Mouse (Mus musculus) urinary bladder, adult 18-20 months (tissue): ENCODE data around the gene Slc24a4.
A peak's percentile ranks its signal among the peaks of the same experiment; 100 is the strongest.
"Not testable (repeated sequence)": the region's sequence is repeated elsewhere in the genome, so short reads cannot be mapped to it uniquely, and the experiment has no call there.

Experiments used
- DNase-seq, 2 experiments: peaks; one replicate each; pipeline ENCODE4 v3.0.0; 2022; ENCODE audit warnings: low spot score in 2 of 2, mixed read lengths in 2 of 2

The Slc24a4 gene

DNA sequence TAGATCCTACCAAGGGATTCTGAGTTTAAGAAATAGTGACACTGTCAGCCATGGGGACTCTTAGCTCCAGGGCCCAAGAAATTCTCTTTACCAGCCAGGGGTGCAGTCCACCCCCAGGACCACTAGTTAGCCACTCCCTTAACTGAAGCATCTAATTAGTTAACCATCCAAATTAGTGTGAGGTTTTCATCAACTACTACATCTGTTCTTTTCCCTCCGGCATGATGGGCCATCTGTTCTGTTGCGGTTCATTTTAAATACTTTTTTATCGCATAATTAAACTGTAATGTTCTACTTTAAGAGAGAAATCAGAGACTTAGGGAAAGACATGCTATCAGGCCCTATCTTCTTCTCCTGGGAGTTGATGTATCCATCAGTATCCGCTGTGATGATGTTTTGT, 121.8 kb downstream of the Slc24a4 start:
- DNase-seq = no peak

DNA sequence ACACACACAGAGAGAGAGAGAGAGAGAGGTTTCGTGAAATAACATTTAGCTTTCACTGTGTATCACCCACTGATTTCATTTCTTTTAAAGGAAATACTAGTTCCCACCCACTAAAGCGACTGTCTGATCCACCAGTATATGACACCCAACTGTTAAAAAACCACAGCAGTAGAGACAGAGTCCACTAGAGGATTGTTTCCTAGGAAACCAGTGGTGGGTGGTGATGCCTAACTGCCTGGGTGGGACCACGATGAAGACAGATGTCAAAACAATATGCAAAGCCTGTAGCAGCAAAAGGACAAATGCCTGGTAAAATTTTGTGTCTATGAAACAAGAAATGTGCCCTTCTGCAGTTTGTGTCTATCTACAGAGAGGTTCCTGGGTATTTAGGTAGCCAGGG, 122.5 kb downstream of the Slc24a4 start:
- DNase-seq = no peak

DNA sequence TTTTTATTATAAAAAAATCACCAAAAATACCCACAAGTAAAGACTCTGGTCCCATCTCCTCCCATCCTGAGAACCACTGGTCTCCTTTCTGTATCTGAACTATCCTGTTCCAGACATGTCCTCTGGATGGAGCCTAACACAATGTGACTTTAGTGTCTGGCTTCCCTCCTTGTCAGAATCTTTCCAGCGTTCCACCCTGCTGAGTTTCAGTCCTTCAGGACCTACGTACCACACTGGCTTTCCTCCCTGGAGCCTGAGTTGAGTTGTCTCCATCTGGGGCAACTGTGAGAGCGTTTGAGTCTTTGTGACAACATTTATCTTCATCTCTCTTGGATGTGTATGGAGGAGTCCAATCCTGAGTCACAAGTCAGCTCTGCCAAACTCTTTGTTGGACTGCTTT, 123.5 kb downstream of the Slc24a4 start:
- DNase-seq = no peak

DNA sequence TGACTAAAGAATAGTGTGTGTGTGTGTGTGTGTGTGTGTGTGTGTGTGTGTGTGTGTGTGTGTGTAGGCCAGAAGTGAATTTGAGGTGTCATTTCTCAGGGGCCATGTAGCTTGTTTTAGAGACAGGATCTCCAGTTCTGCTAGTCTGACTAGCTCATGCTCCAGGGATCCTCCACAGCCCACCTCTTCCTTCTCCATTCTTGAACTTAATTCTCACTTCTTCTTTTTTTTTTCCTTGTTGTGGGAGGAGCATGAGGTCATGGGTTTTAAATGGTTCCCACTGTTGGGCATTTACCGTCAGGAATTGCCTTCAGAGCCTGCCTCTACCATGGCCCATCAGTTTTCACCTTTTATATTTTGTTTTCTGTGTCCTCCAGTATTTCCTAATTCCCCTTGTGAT, 124.0 kb downstream of the Slc24a4 start:
- DNase-seq = no peak

DNA sequence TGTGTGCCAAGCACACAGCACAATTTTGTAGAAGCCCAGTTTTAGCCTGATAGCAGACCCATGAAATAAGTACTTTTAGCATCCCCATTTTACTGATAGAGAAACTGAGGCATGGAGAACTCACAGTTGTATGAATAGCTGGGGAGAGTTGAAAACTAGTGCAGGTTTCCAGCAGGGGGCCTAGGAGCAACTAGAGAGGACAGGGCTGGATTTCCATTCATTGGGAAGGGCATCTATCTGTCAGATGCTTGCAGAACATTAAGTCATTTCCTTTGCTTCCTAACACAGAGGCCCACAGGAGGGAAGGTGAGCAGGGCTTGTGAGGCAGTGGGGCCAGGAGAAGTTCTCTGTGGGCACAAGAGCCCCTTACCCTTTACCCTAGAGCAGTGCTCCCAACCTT, 126.5 kb downstream of the Slc24a4 start:
- no peak for DNase-seq

DNA sequence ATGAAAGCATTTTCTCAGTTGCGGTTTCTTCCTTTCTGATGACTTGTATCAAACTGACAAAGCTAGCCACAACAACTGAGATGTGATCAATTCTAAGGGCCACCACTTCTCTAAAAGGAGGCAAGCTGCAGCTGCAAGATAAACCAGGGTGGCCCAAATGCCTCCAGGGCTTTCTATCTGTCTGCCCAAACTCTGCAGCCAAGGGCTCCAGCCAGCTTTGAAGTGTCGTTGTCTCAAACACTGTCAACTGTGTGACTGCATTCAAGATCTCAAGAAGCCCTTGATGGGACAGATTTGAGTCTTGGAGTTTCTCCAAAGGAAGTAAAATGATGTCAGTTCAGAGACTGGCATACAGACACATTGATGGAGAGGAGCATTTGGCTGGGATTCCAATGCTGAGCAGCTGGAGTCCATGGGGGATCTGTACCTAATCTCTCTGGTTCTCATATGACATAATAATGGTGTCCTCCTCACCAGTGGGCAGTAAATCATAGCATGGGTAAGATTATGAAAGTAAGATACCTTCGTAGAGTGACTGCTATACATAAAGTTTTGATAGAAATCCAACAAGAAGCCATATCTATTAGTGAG, 130.1 kb downstream of the Slc24a4 start:
- DNase-seq = no peak

DNA sequence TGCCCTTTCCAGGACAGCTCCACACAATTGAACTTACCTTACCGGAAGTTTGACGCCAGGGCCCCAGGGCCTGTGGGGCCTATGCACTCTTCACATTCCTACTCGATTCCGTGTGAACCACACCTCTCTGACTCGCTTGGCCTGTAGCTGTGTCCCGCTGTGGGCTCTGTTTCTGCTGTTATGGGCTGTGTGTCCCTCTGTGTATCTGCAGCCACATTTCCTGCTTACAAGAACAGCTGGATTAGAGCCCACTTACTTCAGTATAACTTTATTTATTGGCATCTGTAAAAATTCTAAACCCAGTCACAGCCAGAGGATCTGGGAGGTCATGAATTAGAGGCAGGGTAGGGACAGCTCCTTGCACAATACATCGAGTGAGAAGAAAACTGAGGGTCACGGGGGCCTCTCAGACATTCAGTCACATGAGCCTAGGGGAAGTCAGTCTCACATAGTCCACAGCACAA, 133.4 kb downstream of the Slc24a4 start:
- no peak for DNase-seq

DNA sequence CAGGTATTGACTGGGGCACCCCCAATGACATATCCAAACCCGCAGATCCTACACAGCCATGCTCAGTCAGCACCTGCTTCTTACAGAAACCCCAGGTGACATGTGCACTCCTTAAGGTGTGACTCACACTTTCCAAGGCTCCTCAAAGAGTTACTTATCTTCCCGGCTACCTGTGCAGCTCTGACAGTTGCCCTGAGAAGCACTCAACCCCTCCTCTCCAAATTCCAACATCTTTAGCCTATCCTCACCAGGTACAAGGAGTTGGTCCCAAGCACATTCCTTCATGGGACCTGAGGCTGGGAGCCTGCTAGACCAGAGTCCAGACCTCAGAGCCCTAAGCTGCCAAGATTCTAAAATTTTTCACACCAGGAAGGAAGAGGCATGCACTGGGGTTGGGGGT, 134.3 kb downstream of the Slc24a4 start:
- DNase-seq = no peak

DNA sequence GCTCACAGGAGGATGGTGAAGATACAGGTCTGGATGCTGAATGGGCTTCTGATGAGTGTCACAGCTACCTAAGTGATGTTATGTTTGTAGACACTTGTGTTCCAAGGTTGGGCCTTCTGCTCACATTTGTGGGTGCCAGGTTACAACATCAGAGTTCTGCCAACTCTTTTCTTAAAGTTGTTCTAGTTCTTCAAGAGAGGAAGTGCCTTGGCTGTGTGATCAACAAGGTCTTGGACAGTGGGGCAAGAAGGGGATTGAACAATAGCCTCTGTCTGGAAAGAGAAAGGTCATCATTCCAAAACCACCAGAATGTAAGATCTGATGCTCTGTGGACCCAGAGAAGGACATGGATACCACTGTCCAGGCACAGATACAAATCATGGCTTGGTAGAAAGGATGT, 134.7 kb downstream of the Slc24a4 start:
- DNase-seq = no peak

DNA sequence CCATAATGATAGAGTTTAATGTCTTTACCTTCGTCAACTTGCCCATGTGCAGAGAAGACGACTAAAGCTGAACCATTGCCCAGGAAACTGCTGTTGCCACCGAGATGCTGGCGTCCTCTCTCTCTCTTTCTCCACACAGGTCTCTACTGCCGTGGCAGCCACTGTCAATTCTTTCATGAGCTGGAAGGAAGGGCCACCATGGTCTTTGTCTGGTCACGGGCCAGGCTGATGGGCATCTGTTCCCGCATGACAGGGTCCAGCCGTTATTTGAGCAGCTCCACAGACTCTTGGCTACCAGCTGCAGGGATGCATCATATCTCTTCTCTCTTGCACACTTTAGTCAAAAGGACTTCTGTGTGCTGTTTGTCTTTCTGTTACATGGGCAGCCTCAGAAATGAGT, 137.9 kb downstream of the Slc24a4 start:
- no peak for DNase-seq

DNA sequence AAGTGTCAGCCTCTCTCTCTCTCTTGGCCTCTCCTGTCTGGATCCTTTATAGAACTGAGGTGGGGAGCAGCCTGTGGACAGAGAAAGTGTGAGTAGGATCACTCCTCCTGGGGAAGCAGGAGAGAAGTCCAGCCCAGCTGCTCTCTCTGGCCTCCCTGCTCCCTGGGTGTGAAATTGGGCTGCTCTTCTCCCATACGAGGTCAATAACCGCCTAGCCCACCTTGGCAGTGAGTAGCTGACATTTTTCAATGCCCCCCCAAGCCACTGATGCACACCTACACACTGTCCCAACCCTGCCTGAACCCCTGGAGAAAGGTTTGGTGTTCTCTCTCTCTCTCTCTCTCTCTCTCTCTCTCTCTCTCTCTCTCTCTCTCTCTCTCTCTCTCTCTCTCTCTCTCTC, 140.6 kb downstream of the Slc24a4 start:
- DNase-seq = no peak

DNA sequence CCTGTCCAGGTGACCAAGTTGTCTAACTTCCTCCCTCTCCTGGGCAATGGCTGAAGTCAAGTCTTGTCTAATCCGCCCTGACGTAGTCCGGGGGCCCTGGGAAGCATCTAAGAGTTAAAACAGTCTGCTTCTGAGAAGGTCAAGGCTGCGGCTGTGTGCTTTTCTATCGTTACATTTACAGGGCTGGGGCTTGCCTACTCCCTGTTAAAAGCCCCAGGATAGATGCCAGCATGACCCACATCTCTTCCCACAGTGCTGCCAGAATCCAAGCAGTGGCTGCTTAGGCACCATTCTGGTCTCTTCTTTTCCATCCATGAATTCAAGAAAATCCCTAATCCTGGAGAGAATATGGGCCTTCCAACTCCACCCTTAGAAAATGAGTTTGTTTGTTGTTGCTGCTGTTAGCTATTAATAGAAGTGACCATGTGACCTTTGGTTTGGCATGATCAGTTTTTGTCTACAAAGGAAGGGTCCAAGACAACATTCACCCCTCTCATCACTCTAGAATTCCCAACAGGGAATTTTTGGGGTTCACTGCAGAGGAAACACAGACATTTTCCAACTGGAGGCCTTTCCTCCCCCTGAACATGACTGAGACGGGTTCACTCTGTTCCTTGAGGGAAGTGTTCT, 142.4 kb downstream of the Slc24a4 start:
- no peak for DNase-seq

DNA sequence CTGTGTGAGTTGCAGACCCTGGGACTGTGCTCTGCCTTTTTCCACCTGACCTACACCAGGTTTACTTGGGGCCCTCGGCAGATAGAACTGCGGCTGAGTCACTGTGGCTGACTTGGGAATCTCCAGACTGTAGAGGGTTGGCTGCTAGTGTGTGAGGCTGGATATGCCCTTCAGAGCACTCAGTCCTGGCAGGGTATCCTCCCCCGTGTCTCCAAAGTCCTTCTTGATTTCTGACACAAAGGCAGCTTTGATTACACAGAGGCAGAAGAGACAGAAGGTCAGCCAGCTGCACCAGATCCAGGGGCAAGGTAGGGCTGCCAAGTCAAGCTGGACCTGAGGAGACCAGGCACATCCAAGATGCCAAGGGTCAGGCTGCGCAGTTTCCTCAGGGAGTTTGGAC, 142.9 kb downstream of the Slc24a4 start:
- DNase-seq = no peak

DNA sequence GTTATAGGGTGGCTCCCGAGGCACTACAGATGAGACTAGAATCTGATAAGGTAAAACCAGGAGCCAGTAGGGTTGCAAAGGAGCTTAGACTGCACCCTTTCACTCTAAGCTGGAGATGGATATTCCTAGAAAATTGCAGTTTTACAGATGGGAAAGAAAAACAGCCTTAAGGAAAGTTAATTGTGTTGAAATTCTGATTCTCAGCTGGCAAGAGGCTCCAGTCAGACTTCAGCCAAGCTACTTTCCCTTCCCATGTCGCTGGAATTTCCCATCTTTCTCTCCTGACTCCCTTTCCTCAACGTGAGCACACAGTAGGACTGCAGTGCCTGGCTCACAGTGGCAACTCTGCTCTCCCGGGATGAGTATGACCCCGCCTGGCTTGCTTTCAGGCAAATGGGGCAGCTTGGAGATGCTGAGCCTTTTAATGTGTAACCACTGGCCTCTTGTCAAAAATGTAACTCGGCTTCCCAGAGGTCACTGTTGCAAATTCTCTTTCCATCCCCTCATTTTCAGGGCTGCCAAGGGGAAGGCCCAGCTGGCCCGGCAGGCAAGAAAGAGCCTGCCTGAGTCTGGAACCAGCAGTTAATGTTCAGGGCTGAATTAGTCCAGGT, 147.4 kb downstream of the Slc24a4 start:
- DNase-seq = peak in 1 of 2 experiments; percentile 41

DNA sequence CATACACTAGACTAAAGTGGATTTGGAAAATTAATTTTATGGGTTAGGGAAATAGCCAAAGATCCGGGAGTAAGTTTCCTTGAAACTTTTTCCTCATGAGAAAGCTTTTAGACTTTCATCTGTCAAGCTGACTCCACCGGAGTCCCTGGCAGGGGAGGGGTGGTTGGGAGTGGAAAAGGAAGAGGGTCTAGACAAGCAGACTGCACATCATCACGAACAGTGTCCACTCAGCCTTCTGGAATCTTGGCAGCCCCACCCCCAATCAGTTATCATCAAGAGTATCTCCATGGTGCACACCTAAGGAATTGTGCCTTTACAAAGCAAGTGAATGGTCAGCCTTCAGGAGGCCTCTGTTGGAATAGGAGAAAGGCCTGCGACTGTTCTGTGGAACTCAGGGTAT, 151.8 kb downstream of the Slc24a4 start:
- not testable (repeated sequence) for DNase-seq

DNA sequence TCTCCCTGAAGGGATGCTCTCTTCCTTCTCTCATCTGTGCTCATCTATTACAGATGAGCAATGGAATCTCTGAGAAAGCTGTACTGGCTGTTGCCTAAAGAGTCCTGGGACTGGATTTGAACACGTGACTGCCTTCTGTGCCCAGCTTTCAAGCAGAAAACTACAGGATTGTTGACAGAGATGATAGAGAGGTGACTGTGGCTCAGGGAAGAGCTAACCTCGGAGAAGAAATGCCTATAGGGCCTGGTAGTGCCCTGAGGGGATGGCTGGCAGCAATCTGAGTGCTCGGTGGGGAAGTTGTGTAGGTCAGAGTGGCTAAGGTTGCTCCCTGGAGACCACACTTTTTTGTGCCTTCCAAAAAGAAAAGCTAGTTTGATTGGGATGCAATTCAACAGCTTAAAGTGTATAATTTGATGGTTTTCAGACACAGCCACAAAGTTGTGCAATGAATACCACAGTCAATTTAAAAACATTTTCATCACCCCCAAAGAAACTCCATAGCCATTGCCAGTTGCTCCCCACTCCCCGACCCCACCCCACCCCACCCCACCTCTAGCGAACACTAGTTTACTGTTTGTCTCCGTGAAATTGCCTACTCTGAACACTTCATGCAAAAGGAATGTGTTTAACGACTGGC, 152.5 kb downstream of the Slc24a4 start:
- no peak for DNase-seq

DNA sequence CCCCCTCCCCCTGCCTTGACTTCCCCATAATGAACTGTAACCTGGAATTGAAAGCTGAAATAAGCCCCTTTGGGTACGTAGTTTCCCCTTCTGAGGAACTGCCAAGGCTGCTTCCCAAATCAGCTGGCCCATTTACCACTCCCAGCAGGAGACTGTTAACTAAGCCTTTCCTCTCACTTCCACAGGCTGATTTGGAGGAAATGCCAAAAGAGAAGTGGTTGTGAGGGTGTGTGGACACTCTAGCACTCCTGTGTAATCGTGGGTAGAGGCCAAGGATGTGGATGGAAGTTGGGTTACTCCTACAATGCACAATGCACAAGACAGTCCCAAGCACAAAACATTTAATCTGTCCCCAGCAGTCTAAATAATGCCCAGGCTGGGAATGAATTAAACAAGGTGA, 153.6 kb downstream of the Slc24a4 start:
- DNase-seq = no peak

DNA sequence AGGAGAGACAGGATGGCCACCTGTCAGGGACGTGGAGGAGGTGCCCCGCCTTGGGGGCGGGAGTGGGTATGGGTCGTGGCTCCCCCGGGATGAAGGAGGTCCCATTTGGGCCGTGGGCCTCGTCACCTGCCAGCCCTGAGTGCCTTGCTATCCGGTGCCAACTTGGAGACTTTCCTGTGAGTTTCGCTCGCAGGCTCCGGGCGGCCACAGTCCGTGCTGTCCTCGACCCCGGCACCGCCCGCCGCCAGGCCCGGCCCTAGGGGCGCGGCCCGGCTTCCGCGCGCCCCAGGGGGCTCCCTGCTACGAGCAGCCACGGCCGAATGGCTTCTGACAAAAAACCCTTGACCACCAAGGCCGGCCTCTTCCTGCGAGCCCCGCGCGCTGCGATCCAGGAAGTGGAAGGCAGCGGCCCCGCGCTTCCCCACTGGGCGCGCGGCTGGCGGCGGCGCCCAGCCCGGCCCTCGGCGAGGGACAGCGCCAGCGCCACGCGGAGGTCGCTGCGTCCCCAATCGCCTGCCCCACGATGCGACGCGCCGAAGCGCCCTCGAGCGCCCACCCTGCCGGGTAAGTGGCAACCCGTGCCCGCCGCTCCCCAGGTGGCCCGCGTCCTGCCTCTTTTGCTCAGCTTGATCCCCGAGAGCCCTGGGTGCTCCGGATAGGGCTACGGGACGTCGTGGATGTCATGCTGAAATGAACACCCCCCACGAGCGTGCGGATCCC, 154.4 kb downstream of the Slc24a4 start, which contains the start of gene Rin3:
Gene Rin3 (plus strand): TSS at position 286 of the 720 bp plus-strand sequence.
- peak; percentile 16 to 45 for DNase-seq

DNA sequence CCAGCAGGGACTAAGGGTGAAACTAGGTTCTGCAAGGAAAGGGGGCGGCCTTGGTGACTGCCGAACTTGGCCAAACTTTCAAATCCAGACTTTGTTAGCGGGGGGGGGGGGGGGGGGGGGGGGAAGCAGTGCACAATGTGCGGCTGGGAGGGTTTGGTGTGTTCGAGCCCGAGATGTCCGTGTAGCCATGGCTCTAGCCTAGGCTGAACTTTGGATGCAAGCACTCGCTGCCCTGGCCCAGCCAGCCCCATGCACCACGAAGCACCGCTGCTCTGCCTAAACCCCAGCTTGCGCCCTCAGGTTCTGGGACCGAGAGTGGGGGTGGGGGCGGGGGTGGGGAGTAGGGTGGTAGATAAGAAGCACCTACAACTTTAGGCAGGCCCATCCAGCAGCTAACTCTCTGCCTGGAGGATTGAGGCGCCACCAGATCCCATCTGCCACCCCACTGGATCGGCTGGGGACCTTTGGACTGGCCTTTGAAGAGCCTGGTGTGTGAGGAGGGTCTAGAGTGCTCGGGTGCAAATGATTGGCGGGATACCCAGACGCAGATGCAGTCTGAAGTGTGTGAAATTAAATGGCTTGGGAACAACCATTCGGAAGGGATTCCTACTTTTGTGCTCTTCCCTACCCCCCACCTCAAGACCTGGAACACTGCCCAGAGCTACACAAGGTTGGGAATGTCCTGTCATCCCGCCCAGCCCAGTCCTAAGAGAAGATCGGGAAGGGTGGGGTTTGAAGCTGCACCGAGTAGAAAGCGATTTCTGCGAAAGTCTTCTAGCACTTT, 155.1 kb downstream of the Slc24a4 start:
- DNase-seq = no peak

DNA sequence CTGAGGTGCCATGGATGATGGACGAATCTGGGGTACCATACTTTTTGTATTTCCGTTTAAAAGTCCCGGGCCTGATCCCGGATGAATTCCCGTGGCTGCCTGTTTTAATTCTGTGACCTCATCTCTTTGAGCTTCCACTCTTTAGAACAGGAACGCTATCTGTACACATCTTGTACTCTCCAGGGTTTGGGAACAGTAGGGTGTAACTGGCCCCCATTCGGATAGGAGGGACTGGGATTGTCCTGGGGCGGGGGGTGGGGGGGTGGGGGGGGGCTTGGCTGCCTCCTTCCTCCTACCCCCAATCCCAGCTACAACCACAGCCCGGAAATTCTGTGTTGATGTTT, 155.7 kb downstream of the Slc24a4 start:
- no peak for DNase-seq

DNA sequence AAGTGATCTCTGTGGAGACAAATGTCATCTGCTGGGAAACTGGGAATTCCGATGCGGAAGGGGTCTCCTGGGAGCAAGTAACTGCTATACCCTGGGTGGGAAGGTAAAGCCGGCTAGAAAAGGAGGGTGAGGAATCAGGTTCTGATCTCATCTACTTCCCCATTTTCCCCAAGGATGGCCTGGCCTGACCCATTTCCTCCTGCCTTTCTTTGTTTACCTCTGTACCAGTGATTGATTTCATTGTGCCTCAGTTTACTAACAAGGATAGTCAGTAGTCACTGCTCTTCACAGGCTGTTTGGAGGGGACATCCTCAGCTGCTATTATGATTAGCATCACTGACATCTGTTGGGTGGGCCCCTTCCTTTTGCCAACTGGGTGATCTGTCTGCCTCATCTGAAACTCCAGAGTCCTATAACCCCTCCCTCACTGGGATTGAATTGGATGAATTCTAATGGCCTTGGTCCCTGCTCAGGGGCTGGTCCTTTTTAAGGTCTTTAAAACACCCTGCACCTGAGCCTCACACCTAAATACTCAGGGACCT, 156.2 kb downstream of the Slc24a4 start:
- no peak for DNase-seq
